Mouse (Mus musculus) brain, embryonic 14.5 days (tissue): Measurements from ENCODE around the gene Apba1.

ENCODE experiments used
- CTCF ChIP-seq: fragments of 200-500 bp; IDR thresholded peaks from 2 replicates; pipeline ENCODE4 v1.5.1; 2012; ENCODE audit warnings: inconsistent platforms, mild to moderate bottlenecking, moderate library complexity, borderline replicate concordance; ENCODE audit not compliant: insufficient read depth, insufficient read length; ENCODE audit errors: extremely low read depth
- POLR2A ChIP-seq: fragments of 200-500 bp; IDR thresholded peaks from 2 replicates; pipeline ENCODE4 v1.6.1; 2012; ENCODE audit warnings: mild to moderate bottlenecking, inconsistent platforms, borderline replicate concordance; ENCODE audit not compliant: poor library complexity, insufficient read depth, insufficient read length, severe bottlenecking; ENCODE audit errors: extremely low read depth

GRCm38 (mm10) chr19:23810512-23810911 is 51.8 kb downstream of the Apba1 start:
- TF ChIP-seq CTCF (no peak), POLR2A (no peak)
